Mouse (Mus musculus): Measurements from ENCODE around the gene Fryl. TPM values are rescaled to one million over a fixed set of nuclear protein-coding genes. Genes with fewer than 3 reads are reported as not detected.
"Not testable (repeated sequence)": the region's sequence is repeated elsewhere in the genome, so short reads cannot be mapped to it uniquely, and the experiment has no call there.

Gene Fryl
- polyA plus RNA-seq, 1 experiment from 2014 or later = 22.5 TPM

DNA sequence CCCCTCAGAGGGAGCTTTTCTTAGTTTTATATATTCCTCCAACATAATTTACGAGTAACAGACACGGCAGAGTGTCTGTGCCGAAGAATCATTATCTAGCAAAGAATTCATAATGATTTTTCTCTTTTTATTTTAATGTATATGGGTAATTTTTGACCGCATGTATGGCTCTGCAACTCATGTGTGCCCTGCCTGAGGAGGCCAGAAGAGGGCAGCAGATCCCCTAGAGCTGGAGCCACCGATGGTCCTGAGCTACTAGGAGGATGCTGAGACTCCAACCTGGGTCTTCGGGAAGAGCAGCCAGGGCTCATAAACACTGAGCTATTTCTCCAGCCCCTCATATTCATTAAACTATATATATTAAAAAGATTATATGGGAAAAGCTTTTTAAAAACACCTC lies 200.0 kb downstream of the Fryl start:
- H3K9me3 ChIP-seq = no peaks in the 10 kb centered on the region
- ATAC-seq (ENCODE audit: low FRiP score, low read depth) = no peak
- no peaks in the 10 kb centered on the region for H3K27me3 ChIP-seq
- no peak overlapping the region for H3K4me3 ChIP-seq
- no peak overlapping the region for H3K27ac ChIP-seq
- no peak overlapping the region for H3K9ac ChIP-seq
- H3K4me2 ChIP-seq (replicated peaks) = no peak overlapping the region
- WGBS = 90% methylated on average over 6 of the region's 6 CpGs
- H3K36me3 ChIP-seq = peaks cover 66% of the 10 kb centered on the region
- H3K4me1 ChIP-seq = no peaks in the 10 kb centered on the region

- no peaks in the 10 kb centered on the region for H3K4me1 ChIP-seq
- H3K4me3 ChIP-seq = no peak overlapping the region
- H3K27me3 ChIP-seq = no peaks in the 10 kb centered on the region
- H3K9me3 ChIP-seq = no peaks in the 10 kb centered on the region
- no peak for ATAC-seq (ENCODE audit: low FRiP score, low read depth)
- no peak overlapping the region for H3K27ac ChIP-seq
- no peak overlapping the region for H3K9ac ChIP-seq
- H3K36me3 ChIP-seq = peaks cover 84% of the 10 kb centered on the region
- H3K4me2 ChIP-seq (replicated peaks) = no peak overlapping the region
- 95% methylated on average over 8 of the region's 8 CpGs for WGBS
Observed at GRCm38 (mm10) chr5:73053933-73054332, 202.5 kb downstream of the Fryl start.

DNA sequence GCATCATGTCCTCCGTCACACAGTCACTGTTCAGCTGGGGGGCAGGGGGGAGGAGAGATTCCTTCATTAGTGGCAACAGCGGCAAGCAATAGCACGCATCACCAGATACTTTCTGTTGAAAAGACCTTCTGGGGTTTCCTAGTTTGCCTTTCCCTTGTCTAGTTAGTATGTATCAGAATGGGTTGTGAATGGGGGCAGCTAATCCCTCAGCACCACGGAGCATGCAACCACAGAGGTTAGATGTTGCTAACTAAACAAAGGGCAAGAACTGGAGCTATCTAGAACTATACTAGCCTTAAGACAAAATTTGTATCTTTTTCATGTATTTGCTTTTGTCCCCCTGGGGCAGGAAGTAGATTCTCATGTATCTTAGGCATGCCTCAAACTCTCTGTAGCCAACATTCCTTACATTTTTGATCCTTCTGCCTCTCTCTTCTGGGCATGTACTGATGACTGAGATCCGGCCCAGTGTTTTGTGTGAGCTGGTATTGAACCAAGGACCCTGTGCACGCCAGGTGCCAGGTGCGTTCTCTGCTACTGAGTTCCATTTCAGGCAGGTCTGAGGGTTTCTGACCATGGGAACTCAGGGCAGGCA lies 208.7 kb downstream of the Fryl start:
- H3K27ac ChIP-seq = no peak overlapping the region
- no peak for ATAC-seq (ENCODE audit: low FRiP score, low read depth)
- H3K4me1 ChIP-seq = no peaks in the 10 kb centered on the region
- H3K36me3 ChIP-seq = peaks cover 81% of the 10 kb centered on the region
- no peak overlapping the region for H3K4me2 ChIP-seq (replicated peaks)
- no peak overlapping the region for H3K9ac ChIP-seq
- no peaks in the 10 kb centered on the region for H3K27me3 ChIP-seq
- 0 out of 2 replicates have a peak, but pooled peaks cover 3% of the 10 kb centered on the region for H3K9me3 ChIP-seq
- no peak overlapping the region for H3K4me3 ChIP-seq
- WGBS = 81% methylated on average over 7 of the region's 7 CpGs

GRCm38 (mm10) chr5:73044055-73044454 lies 212.4 kb downstream of the Fryl start:
- no peaks in the 10 kb centered on the region for H3K4me1 ChIP-seq
- WGBS = 98% methylated on average over 2 of the region's 2 CpGs
- peaks cover 53% of the 10 kb centered on the region for H3K36me3 ChIP-seq
- H3K9me3 ChIP-seq = 0 out of 2 replicates have a peak, but pooled peaks cover 3% of the 10 kb centered on the region
- no peak overlapping the region for H3K9ac ChIP-seq
- no peak for ATAC-seq (ENCODE audit: low FRiP score, low read depth)
- no peak overlapping the region for H3K27ac ChIP-seq
- no peak overlapping the region for H3K4me2 ChIP-seq (replicated peaks)
- H3K27me3 ChIP-seq = no peaks in the 10 kb centered on the region
- no peak overlapping the region for H3K4me3 ChIP-seq

DNA sequence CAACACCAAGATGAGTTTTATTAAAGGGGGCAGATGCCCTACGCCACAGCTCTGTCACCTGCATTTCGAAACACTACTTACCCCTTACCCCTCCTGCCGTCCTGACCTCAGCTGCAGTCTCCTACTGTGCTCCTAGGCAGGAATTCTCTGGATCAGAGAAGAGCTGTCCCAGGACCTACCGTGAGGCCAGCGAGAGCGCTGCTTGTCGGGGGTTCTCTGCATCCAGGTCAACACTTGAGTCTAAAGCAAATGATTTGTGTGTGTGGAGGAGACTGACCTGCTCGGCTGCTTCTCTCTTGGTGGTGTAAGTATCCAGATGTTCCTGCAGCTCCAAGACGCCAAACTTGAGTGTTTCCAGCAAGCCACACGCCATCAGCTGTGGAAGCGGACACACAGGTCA lies 223.9 kb downstream of the Fryl start:
- 82% methylated on average over 11 of the region's 11 CpGs for WGBS
- H3K27me3 ChIP-seq = no peaks in the 10 kb centered on the region
- H3K27ac ChIP-seq = no peak overlapping the region
- H3K4me1 ChIP-seq = no peaks in the 10 kb centered on the region
- H3K4me3 ChIP-seq = no peak overlapping the region
- no peak overlapping the region for H3K4me2 ChIP-seq (replicated peaks)
- no peak overlapping the region for H3K9ac ChIP-seq
- no peaks in the 10 kb centered on the region for H3K9me3 ChIP-seq
- peaks cover 71% of the 10 kb centered on the region for H3K36me3 ChIP-seq
- no peak for ATAC-seq (ENCODE audit: low FRiP score, low read depth)

- WGBS = 80% methylated on average over 13 of the region's 13 CpGs
- H3K27me3 ChIP-seq = no peaks in the 10 kb centered on the region
- no peaks in the 10 kb centered on the region for H3K4me1 ChIP-seq
- ATAC-seq (ENCODE audit: low FRiP score, low read depth) = no peak
- peaks cover 59% of the 10 kb centered on the region for H3K36me3 ChIP-seq
- no peak overlapping the region for H3K27ac ChIP-seq
- H3K9ac ChIP-seq = no peak overlapping the region
- H3K4me2 ChIP-seq (replicated peaks) = no peak overlapping the region
- H3K4me3 ChIP-seq = no peak overlapping the region
- H3K9me3 ChIP-seq = no peaks in the 10 kb centered on the region
Observed at GRCm38 (mm10) chr5:73028646-73029045, 227.8 kb downstream of the Fryl start.

- Histone ChIP-seq H3K4me3 (no peak overlapping the region), H3K9ac (no peak overlapping the region), H3K27me3 (no peaks in the 10 kb centered on the region), H3K36me3 (peaks cover 34% of the 10 kb centered on the region), H3K27ac (no peak overlapping the region), H3K4me1 (no peaks in the 10 kb centered on the region), H3K9me3 (no peaks in the 10 kb centered on the region), H3K4me2 (replicated peaks) (no peak overlapping the region)
- 90% methylated on average over 13 of the region's 13 CpGs for WGBS
- ATAC-seq (ENCODE audit: low FRiP score, low read depth) = no peak
Observed at GRCm38 (mm10) chr5:73023801-73024200, 232.6 kb downstream of the Fryl start.

DNA sequence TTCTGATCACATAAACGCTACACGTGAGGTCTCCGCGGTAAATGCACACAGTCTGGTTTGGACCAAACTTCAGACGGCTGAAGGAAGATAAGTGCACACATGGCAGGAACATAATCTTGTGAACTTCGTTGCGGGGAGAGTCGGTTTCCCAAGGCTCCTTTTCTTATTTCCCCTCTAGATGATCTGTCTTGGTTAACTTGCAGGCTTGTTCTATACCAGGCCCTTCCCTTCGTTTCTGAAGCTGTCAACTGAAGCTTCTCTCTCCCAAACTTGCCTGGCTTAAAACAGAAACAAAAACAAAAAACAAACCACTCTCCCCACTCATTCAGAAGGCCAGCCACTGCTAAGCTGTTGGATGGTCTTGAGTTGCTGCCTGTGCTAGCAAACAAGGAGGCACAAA lies 241.7 kb downstream of the Fryl start:
- WGBS = 23% methylated on average over 9 of the region's 9 CpGs
- Histone ChIP-seq H3K4me3 (no peak overlapping the region), H3K4me2 (replicated peaks) (no peak overlapping the region), H3K36me3 (no peaks in the 10 kb centered on the region), H3K27ac (no peak overlapping the region), H3K9ac (no peak overlapping the region), H3K9me3 (no peaks in the 10 kb centered on the region), H3K4me1 (peaks cover 9% of the 10 kb centered on the region), H3K27me3 (peaks cover 37% of the 10 kb centered on the region)
- ATAC-seq (ENCODE audit: low FRiP score, low read depth) = no peak

DNA sequence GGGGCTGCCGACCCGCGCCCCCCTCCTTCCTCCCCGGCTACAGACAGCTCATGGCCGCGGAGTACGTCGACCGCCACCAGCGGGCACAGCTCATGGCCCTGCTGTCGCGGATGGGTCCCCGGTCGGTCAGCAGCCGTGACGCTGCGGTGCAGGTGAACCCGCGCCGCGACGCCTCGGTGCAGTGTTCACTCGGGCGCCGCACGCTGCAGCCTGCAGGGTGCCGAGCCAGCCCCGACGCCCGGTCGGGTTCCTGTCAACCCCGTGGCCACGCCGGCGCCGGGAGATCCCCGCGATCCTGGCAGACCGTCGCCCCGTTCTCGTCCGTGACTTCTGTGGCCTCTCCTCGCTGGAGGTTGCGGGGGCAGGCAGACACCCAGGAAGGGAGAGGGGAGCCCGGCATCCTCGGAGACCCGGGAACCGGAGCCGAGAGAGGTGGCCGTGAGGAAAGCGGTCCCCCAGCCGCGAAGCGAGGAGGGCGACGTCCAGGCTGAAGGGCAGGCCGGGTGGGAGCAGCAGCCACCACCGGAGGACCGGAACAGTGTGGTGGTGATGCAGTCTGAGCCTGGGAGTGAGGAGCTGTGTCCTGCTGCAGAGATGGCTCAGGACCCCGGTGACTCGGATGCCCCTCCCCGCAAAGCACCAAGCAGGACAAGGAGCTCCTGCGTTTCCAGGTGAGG lies 242.7 kb downstream of the Fryl start:
- not testable (repeated sequence) for H3K9me3 ChIP-seq, H3K36me3 ChIP-seq, H3K4me1 ChIP-seq, H3K27ac ChIP-seq
- ATAC-seq (ENCODE audit: low FRiP score, low read depth) = peak; percentile 43; the same call in 1 of the 2 replicates
- Histone ChIP-seq H3K4me3 (peak overlapping the region; percentile 43), H3K4me2 (replicated peaks) (peak overlapping the region; percentile 71), H3K9ac (0 out of 2 replicates have a peak overlapping the region, but pooled peaks have one; percentile 35), H3K27me3 (peaks cover 38% of the 10 kb centered on the region)
- WGBS = 3% methylated on average over 62 of the region's 65 CpGs

DNA sequence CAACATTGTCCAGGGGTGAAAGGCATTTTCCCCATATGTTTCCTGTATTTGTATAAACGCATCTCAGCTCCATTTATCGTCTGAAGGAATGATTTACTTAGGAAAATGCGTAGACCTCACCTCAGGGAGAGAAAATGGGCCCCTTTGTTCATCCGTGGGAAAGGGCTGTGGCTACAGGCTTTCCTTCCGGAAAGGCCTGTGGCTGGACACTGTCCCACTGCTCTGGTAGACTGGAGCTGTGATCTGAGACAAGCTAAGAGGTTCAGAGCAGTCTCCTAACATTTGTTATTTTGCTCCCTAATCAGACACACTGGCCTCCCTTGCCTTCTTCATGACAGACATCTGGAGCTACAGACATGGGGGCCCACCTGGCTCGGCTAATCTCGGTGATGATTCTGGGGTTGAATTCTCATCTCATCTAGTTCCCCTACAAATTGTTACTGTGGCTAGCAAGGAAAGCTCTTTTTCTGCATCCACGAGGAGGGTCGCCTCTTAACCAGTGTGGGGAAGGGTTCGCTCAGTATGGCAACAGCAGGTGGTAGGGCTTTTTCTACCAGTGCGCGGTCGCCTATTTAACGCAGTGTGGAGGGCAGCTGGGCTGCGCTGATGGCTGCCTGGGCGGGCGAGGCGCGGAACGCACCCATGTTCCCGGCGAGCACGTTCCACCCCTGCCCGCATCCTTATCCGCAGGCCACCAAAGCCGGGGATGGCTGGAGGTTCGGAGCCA lies 243.4 kb downstream of the Fryl start:
- not testable (repeated sequence) for H3K9me3 ChIP-seq

DNA sequence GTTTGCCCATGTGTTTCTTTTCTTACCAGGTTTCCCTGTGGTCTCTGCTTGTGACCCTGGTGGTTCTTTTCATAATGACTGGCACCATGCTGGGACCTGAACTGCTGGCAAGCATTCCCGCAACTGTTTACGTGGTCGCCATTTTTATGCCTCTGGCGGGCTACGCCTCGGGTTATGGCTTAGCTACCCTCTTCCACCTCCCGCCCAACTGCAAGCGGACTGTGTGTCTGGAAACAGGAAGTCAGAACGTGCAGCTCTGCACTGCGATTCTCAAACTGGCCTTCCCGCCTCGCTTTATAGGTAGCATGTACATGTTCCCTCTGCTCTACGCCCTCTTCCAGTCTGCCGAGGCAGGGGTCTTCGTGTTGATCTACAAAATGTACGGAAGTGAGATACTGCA lies 244.6 kb downstream of the Fryl start:
- not testable (repeated sequence) for H3K9me3 ChIP-seq; H3K9ac ChIP-seq; H3K4me3 ChIP-seq; H3K36me3 ChIP-seq; H3K4me2 ChIP-seq (replicated peaks); H3K27ac ChIP-seq; ATAC-seq (ENCODE audit: low FRiP score, low read depth)
- WGBS = 84% methylated on average over 16 of the region's 16 CpGs
- Histone ChIP-seq H3K27me3 (peaks cover 57% of the 10 kb centered on the region), H3K4me1 (peaks cover 15% of the 10 kb centered on the region)

More for the DNA sequence above, 243.4 kb downstream of the Fryl start:
- H3K27me3 ChIP-seq = peaks cover 45% of the 10 kb centered on the region
- H3K4me3 ChIP-seq = peak overlapping the region; percentile 43
- not testable (repeated sequence) for H3K36me3 ChIP-seq, H3K27ac ChIP-seq, H3K9ac ChIP-seq, H3K4me1 ChIP-seq
- WGBS = 19% methylated on average over 24 of the region's 27 CpGs
- peak overlapping the region; percentile 71 for H3K4me2 ChIP-seq (replicated peaks)
- peak; percentile 43; the same call in 1 of the 2 replicates for ATAC-seq (ENCODE audit: low FRiP score, low read depth)

GRCm38 (mm10) chr5:73008230-73008629 lies 248.2 kb downstream of the Fryl start:
- not testable (repeated sequence) for H3K4me3 ChIP-seq; H3K4me2 ChIP-seq (replicated peaks); H3K9ac ChIP-seq; H3K27ac ChIP-seq; H3K36me3 ChIP-seq; H3K9me3 ChIP-seq; ATAC-seq (ENCODE audit: low FRiP score, low read depth); H3K4me1 ChIP-seq
- peaks cover 65% of the 10 kb centered on the region for H3K27me3 ChIP-seq
- 33% methylated on average over 8 of the region's 8 CpGs for WGBS
